Mouse (Mus musculus) MEL (cell line): ENCODE measurements around the gene Ifih1. TPM values are rescaled to one million over a fixed set of nuclear protein-coding genes. Genes with fewer than 3 reads are reported as not detected.
A peak's percentile ranks its signal among the peaks of the same experiment; 100 is the strongest.

Experiments
- DNase-seq: peaks from one replicate; pipeline ENCODE4 v3.0.0; 2011; ENCODE audit warnings: low read depth, low spot score
- H3K27ac ChIP-seq: 2 replicates; pipeline ENCODE4 v1.5.1; 2012; ENCODE audit warnings: low read depth, mild to moderate bottlenecking, control low read depth, low read length, moderate library complexity; ENCODE audit not compliant: control insufficient read depth
- H3K27me3 ChIP-seq, 2 experiments: fragments of 150-350 bp in 1 of 2; sonication (generic) in 1 of 2; 2 replicates each; pipeline ENCODE4 v1.6.1; 2012; ENCODE audit warnings: low read length in 2 of 2, mild to moderate bottlenecking in 2 of 2, improper control_type of control experiment in 1 of 2, moderate library complexity in 1 of 2; ENCODE audit not compliant: insufficient read depth in 2 of 2, control insufficient read depth in 1 of 2
- H3K36me3 ChIP-seq, 2 experiments: 2 replicates each; pipeline ENCODE4 v1.6.1; 2012 to 2014; ENCODE audit warnings: low read length in 2 of 2, improper control_type of control experiment in 1 of 2, inconsistent platforms in 1 of 2, mild to moderate bottlenecking in 1 of 2; ENCODE audit not compliant: insufficient read depth in 2 of 2, control insufficient read depth in 1 of 2
- H3K4me1 ChIP-seq, 2 experiments: fragments of 150-350 bp in 1 of 2; sonication (generic) in 1 of 2; 2 replicates each; pipeline ENCODE4 v1.6.1; 2012; ENCODE audit warnings: low read length in 2 of 2, improper control_type of control experiment in 1 of 2, mild to moderate bottlenecking in 1 of 2; ENCODE audit not compliant: insufficient read depth in 2 of 2, control insufficient read depth in 1 of 2
- H3K4me3 ChIP-seq, 2 experiments: fragments of 150-350 bp in 1 of 2; sonication (generic) in 1 of 2; 2 replicates each; pipeline ENCODE4 v1.5.1; 2012; ENCODE audit warnings: low read depth in 2 of 2, low read length in 2 of 2, mild to moderate bottlenecking in 2 of 2, moderate library complexity in 2 of 2, control low read depth in 1 of 2, improper control_type of control experiment in 1 of 2; ENCODE audit not compliant: control insufficient read depth in 1 of 2, insufficient read depth in 1 of 2
- H3K79me2 ChIP-seq: 2 replicates; pipeline ENCODE4 v1.6.1; 2012; ENCODE audit warnings: mild to moderate bottlenecking, low read length, moderate library complexity; ENCODE audit not compliant: control insufficient read depth, poor library complexity, insufficient read depth
- H3K9ac ChIP-seq: 2 replicates; pipeline ENCODE4 v1.6.1; 2012; ENCODE audit warnings: low read depth, mild to moderate bottlenecking, control low read depth, low read length, moderate library complexity; ENCODE audit not compliant: control insufficient read depth, poor library complexity, severe bottlenecking
- H3K9me3 ChIP-seq: fragments of 150-350 bp; sonication (generic); replicated peaks from 2 replicates; pipeline ENCODE4 v1.6.1; 2012; ENCODE audit warnings: mild to moderate bottlenecking, low read length, improper control_type of control experiment, moderate library complexity; ENCODE audit not compliant: insufficient read depth
- CHD1 ChIP-seq: IDR thresholded peaks from 2 replicates; pipeline ENCODE4 v1.6.1; 2012; ENCODE audit warnings: low read depth, mild to moderate bottlenecking, inconsistent platforms, low read length, improper control_type of control experiment
- ELF1 ChIP-seq: IDR thresholded peaks from 2 replicates; pipeline ENCODE4 v1.6.1; 2014; ENCODE audit warnings: low read depth, mild to moderate bottlenecking, inconsistent platforms, low read length, improper control_type of control experiment, moderate library complexity
- EP300 ChIP-seq, 2 experiments: IDR thresholded peaks; 2 replicates each; pipeline ENCODE4 v1.6.1; 2011; ENCODE audit warnings: improper control_type of control experiment in 2 of 2, low read length in 2 of 2, low read depth in 1 of 2, mild to moderate bottlenecking in 1 of 2
- ETS1 ChIP-seq: IDR thresholded peaks from 2 replicates; pipeline ENCODE4 v1.6.1; 2012; ENCODE audit warnings: low read depth, mild to moderate bottlenecking, inconsistent platforms, low read length, improper control_type of control experiment, moderate library complexity
- GABPA ChIP-seq: IDR thresholded peaks from 2 replicates; pipeline ENCODE4 v1.6.1; 2012; ENCODE audit warnings: low read depth, mild to moderate bottlenecking, inconsistent platforms, low read length, improper control_type of control experiment, moderate library complexity
- HCFC1 ChIP-seq: IDR thresholded peaks from 2 replicates; pipeline ENCODE4 v1.6.1; 2012; ENCODE audit warnings: low read depth, mild to moderate bottlenecking, inconsistent platforms, low read length, improper control_type of control experiment, moderate library complexity
- JUND ChIP-seq: IDR thresholded peaks from 2 replicates; pipeline ENCODE4 v1.6.1; 2011; ENCODE audit warnings: low read depth, mild to moderate bottlenecking, improper control_type of control experiment, low read length
- MAFK ChIP-seq: IDR thresholded peaks from 2 replicates; pipeline ENCODE4 v1.6.1; 2011; ENCODE audit warnings: low read depth, mild to moderate bottlenecking, low read length, improper control_type of control experiment, borderline replicate concordance
- MAX ChIP-seq: IDR thresholded peaks from 2 replicates; pipeline ENCODE4 v1.6.1; 2011; ENCODE audit warnings: low read length, improper control_type of control experiment
- MAZ ChIP-seq: IDR thresholded peaks from 2 replicates; pipeline ENCODE4 v1.6.1; 2012; ENCODE audit warnings: low read depth, mild to moderate bottlenecking, inconsistent platforms, low read length, improper control_type of control experiment
- MXI1 ChIP-seq: IDR thresholded peaks from 2 replicates; pipeline ENCODE4 v1.6.1; 2011; ENCODE audit warnings: mild to moderate bottlenecking, low read depth, low read length, improper control_type of control experiment
- MYB ChIP-seq: IDR thresholded peaks from 2 replicates; pipeline ENCODE4 v1.6.1; 2011; ENCODE audit warnings: mild to moderate bottlenecking, low read depth, low read length, improper control_type of control experiment
- MYC ChIP-seq: IDR thresholded peaks from 2 replicates; pipeline ENCODE4 v1.6.1; 2011; ENCODE audit warnings: low read depth, mild to moderate bottlenecking, low read length, improper control_type of control experiment, moderate library complexity
- NELFE ChIP-seq: IDR thresholded peaks from 2 replicates; pipeline ENCODE4 v1.6.1; 2011; ENCODE audit warnings: low read depth, low read length, improper control_type of control experiment
- NRF1 ChIP-seq: IDR thresholded peaks from 2 replicates; pipeline ENCODE4 v1.6.1; 2014; ENCODE audit warnings: low read depth, mild to moderate bottlenecking, inconsistent platforms, low read length, improper control_type of control experiment, moderate library complexity; ENCODE audit not compliant: poor library complexity, insufficient read depth, severe bottlenecking
- POLR2A ChIP-seq, 2 experiments: IDR thresholded peaks; 2 replicates each; pipeline ENCODE4 v1.6.1; 2011 to 2012; ENCODE audit warnings: low read length in 2 of 2, mild to moderate bottlenecking in 2 of 2, control low read depth in 1 of 2, improper control_type of control experiment in 1 of 2, low read depth in 1 of 2, moderate library complexity in 1 of 2; ENCODE audit not compliant: control insufficient read depth in 1 of 2, insufficient read depth in 1 of 2, poor library complexity in 1 of 2
- POLR2AphosphoS5 ChIP-seq: IDR thresholded peaks from 2 replicates; pipeline ENCODE4 v1.6.1; 2012; ENCODE audit warnings: low read depth, borderline replicate concordance, mild to moderate bottlenecking, inconsistent platforms, low read length, moderate library complexity, mixed read lengths
- RAD21 ChIP-seq: IDR thresholded peaks from 2 replicates; pipeline ENCODE4 v1.6.1; 2011; ENCODE audit warnings: mild to moderate bottlenecking, low read depth, low read length, improper control_type of control experiment
- RCOR1 ChIP-seq: IDR thresholded peaks from 2 replicates; pipeline ENCODE4 v1.6.1; 2012; ENCODE audit warnings: low read depth, mild to moderate bottlenecking, inconsistent platforms, low read length, improper control_type of control experiment
- SIN3A ChIP-seq: IDR thresholded peaks from 2 replicates; pipeline ENCODE4 v1.6.1; 2012; ENCODE audit warnings: low read length, improper control_type of control experiment, inconsistent platforms
- SMC3 ChIP-seq: IDR thresholded peaks from 2 replicates; pipeline ENCODE4 v1.6.1; 2011; ENCODE audit warnings: low read depth, low read length, improper control_type of control experiment
- TAL1 ChIP-seq: IDR thresholded peaks from 2 replicates; pipeline ENCODE4 v1.6.1; 2012; ENCODE audit warnings: mild to moderate bottlenecking, inconsistent platforms, low read length, moderate library complexity, mixed read lengths
- TBP ChIP-seq: IDR thresholded peaks from 2 replicates; pipeline ENCODE4 v1.8.0; 2011; ENCODE audit warnings: low read depth, low read length, improper control_type of control experiment
- UBTF ChIP-seq: IDR thresholded peaks from 2 replicates; pipeline ENCODE4 v1.6.1; 2012; ENCODE audit warnings: low read depth, mild to moderate bottlenecking, inconsistent platforms, low read length, improper control_type of control experiment, moderate library complexity, borderline replicate concordance; ENCODE audit not compliant: insufficient read depth
- USF2 ChIP-seq, 2 experiments: IDR thresholded peaks; 2 replicates each; pipeline ENCODE4 v1.6.1; 2011 to 2012; ENCODE audit warnings: improper control_type of control experiment in 2 of 2, low read length in 2 of 2, borderline replicate concordance in 1 of 2, inconsistent platforms in 1 of 2, low read depth in 1 of 2, mild to moderate bottlenecking in 1 of 2; ENCODE audit not compliant: insufficient read depth in 1 of 2
- ZKSCAN1 ChIP-seq: IDR thresholded peaks from 2 replicates; pipeline ENCODE4 v1.6.1; 2012; ENCODE audit warnings: low read depth, mild to moderate bottlenecking, inconsistent platforms, low read length, improper control_type of control experiment, moderate library complexity
- ZMIZ1 ChIP-seq: IDR thresholded peaks from 2 replicates; pipeline ENCODE4 v1.6.1; 2012; ENCODE audit warnings: low read depth, mild to moderate bottlenecking, inconsistent platforms, low read length, improper control_type of control experiment, moderate library complexity
- ZNF384 ChIP-seq: IDR thresholded peaks from 2 replicates; pipeline ENCODE4 v1.6.1; 2012; ENCODE audit warnings: low read depth, mild to moderate bottlenecking, inconsistent platforms, low read length, improper control_type of control experiment
- polyA plus RNA-seq, 2 experiments: library from polyadenylated mRNA; stranded (reverse) in 1 of 2; unstranded in 1 of 2; fragments of >175 nt in 1 of 2; fragments of >200 nt in 1 of 2; gene quantifications; 2 replicates each; pipeline versions ENCODE4 v1.2.1 to v1.2.4; 2012; ENCODE audit warnings: low replicate concordance in 2 of 2, low read depth in 1 of 2; ENCODE audit not compliant: insufficient read length in 2 of 2, insufficient read depth in 1 of 2, missing spikeins in 1 of 2
- total RNA-seq: library from RNA; depleted of rRNA; stranded (reverse); fragments of 300-350 nt; gene quantifications from 2 replicates; pipeline ENCODE4 v1.2.3, GENCODE M21; 2012

The Ifih1 gene
- total and polyA plus RNA-seq, 3 experiments: 11.4 to 71.9 (median 41.5) TPM

GRCm38 (mm10) chr2:62645475-62645874 is 580 bp downstream of the Ifih1 start:
- Histone ChIP-seq H3K9me3 (no peaks in the 10 kb centered on the region), H3K27ac (peak overlapping the region; percentile 65), H3K4me1 (peaks cover 0 to 3% of the 10 kb centered on the region in 2 experiments; a peak in 2 of 4 replicates), H3K9ac (peak overlapping the region; percentile 84), H3K27me3 (no peaks in the 10 kb centered on the region), H3K4me3 (peak overlapping the region; percentile 77 to 79), H3K36me3 (peaks cover 0 to 8% of the 10 kb centered on the region in 2 experiments; a peak in 2 of 4 replicates), H3K79me2 (peaks cover 22% of the 10 kb centered on the region)
- DNase-seq: peak; percentile 70
- TF ChIP-seq TBP: no peak
- TF ChIP-seq NELFE: peak; percentile 34; the same call in 1 of the 2 replicates
- TF ChIP-seq NRF1: no peak

GRCm38 (mm10) chr2:62644891-62645290 is 1.2 kb downstream of the Ifih1 start:
- TF ChIP-seq POLR2AphosphoS5: no peak
- no peak for TF ChIP-seq POLR2A (IDR thresholded peaks at IDR 0.05; ENCODE audit: control insufficient read depth in 1 of 2, insufficient read depth in 1 of 2, low read depth in 1 of 2, low read length in 2 of 2, poor library complexity in 1 of 2)
- TF ChIP-seq NELFE: no peak
- 0 out of 4 replicates have a peak, but pooled peaks of 1 of the 2 experiments have one; percentile 18 for TF ChIP-seq EP300 (IDR thresholded peaks at IDR 0.05; ENCODE audit: low read depth in 1 of 2, low read length in 2 of 2)
- TF ChIP-seq ZNF384: peak; percentile 56
- TF ChIP-seq MYB: no peak
- no peak for TF ChIP-seq GABPA
- peak; percentile 71 for TF ChIP-seq HCFC1
- TF ChIP-seq ELF1: 0 out of 2 replicates have a peak, but pooled peaks have one; percentile 27
- TF ChIP-seq JUND: no peak
- TF ChIP-seq ZMIZ1: no peak
- peak; percentile 70 for TF ChIP-seq MXI1
- TF ChIP-seq MAZ: 0 out of 2 replicates have a peak, but pooled peaks have one; percentile 27
- no peak for TF ChIP-seq USF2 (IDR thresholded peaks at IDR 0.05; ENCODE audit: borderline replicate concordance in 1 of 2, insufficient read depth in 1 of 2, low read depth in 1 of 2, low read length in 2 of 2)
- 0 out of 2 replicates have a peak, but pooled peaks have one; percentile 9 for TF ChIP-seq MAFK
- 0 out of 2 replicates have a peak, but pooled peaks have one; percentile 42 for TF ChIP-seq MYC
- no peak for TF ChIP-seq MAX
- 0 out of 2 replicates have a peak, but pooled peaks have one; percentile 86 for TF ChIP-seq CHD1
- TF ChIP-seq TAL1: no peak
- no peak for TF ChIP-seq UBTF
- 0 out of 2 replicates have a peak, but pooled peaks have one; percentile 29 for TF ChIP-seq RCOR1
- no peak for TF ChIP-seq SMC3
- TF ChIP-seq RAD21: no peak
- peak; percentile 77 for TF ChIP-seq SIN3A
- TF ChIP-seq ZKSCAN1: no peak
- TF ChIP-seq NRF1: no peak
- TF ChIP-seq ETS1: no peak; the same call in 1 of the 2 replicates
- TF ChIP-seq, all 39 proteins: peak for 11
- Histone ChIP-seq H3K9me3 (no peaks in the 10 kb centered on the region), H3K36me3 (peaks cover 0 to 12% of the 10 kb centered on the region in 2 experiments; a peak in 2 of 4 replicates), H3K4me3 (peak overlapping the region; percentile 77 to 79), H3K9ac (peak overlapping the region; percentile 84), H3K4me1 (peaks cover 0 to 3% of the 10 kb centered on the region in 2 experiments; a peak in 2 of 4 replicates), H3K79me2 (peaks cover 23% of the 10 kb centered on the region), H3K27me3 (no peaks in the 10 kb centered on the region), H3K27ac (peak overlapping the region; percentile 65)
- DNase-seq: peak; percentile 60
